Mouse (Mus musculus) embryo, embryonic 10.5 days (tissue): ENCODE results near the gene Gm20736.
"Not testable (repeated sequence)": the region's sequence is repeated elsewhere in the genome, so short reads cannot be mapped to it uniquely, and the experiment has no call there.

Source experiments
- DNase-seq: peaks from one replicate; pipeline ENCODE4 v3.0.0-alpha.2; 2015; ENCODE audit warnings: low spot score

The Gm20736 gene

GRCm38 (mm10) chrY:65377390-65377789 lies at the start of gene Gm20736:
TSS of gene Gm20736 (plus strand) at chrY:65377690.
- not testable (repeated sequence) for DNase-seq
